Mouse (Mus musculus) heart, postnatal 0 days (tissue): Measurements from ENCODE around the gene Sf3b3. TPM values are rescaled to one million over a fixed set of nuclear protein-coding genes. Genes with fewer than 3 reads are reported as not detected.

Source experiments
- ATAC-seq: fragments of 200-750 bp; cut with Nextera tagmentation; 2 replicates; pipeline ENCODE4 v1.8.0; 2017; ENCODE audit warnings: low read depth, moderate number of reproducible peaks, moderate library complexity; ENCODE audit not compliant: insufficient read depth
- DNase-seq: peaks from one replicate; pipeline ENCODE4 v3.0.0-alpha.2; 2016; ENCODE audit warnings: low spot score
- H3K27ac ChIP-seq: fragments of 300-500 bp; sonication (generic); 2 replicates; pipeline ENCODE4 v1.5.1; 2014; ENCODE audit warnings: low read depth, mild to moderate bottlenecking
- H3K27me3 ChIP-seq: fragments of 300-500 bp; sonication (generic); 2 replicates; pipeline ENCODE4 v1.6.1; 2014; ENCODE audit warnings: low read length, mixed read lengths; ENCODE audit not compliant: control insufficient read depth, insufficient read depth
- H3K36me3 ChIP-seq: fragments of 300-500 bp; sonication (generic); replicated peaks from 2 replicates; pipeline ENCODE4 v1.6.1; 2014; ENCODE audit warnings: low read length, mixed read lengths; ENCODE audit not compliant: control insufficient read depth, insufficient read depth
- H3K4me1 ChIP-seq: fragments of 300-500 bp; sonication (generic); 2 replicates; pipeline ENCODE4 v1.6.1; 2014; ENCODE audit warnings: antibody characterized with exemption; ENCODE audit not compliant: control insufficient read depth, insufficient read depth
- H3K4me2 ChIP-seq: fragments of 300-500 bp; sonication (generic); 2 replicates; pipeline ENCODE4 v1.6.1; 2014; ENCODE audit warnings: low read depth, mild to moderate bottlenecking, low read length, moderate library complexity
- H3K4me3 ChIP-seq: fragments of 300-500 bp; sonication (generic); 2 replicates; pipeline ENCODE4 v1.5.1; 2014; ENCODE audit warnings: low read depth, low read length
- H3K9ac ChIP-seq: fragments of 300-500 bp; sonication (generic); replicated peaks from 2 replicates; pipeline ENCODE4 v1.6.1; 2014; ENCODE audit warnings: low read depth, low read length, mixed read lengths
- H3K9me3 ChIP-seq: fragments of 300-500 bp; sonication (generic); replicated peaks from 2 replicates; pipeline ENCODE4 v1.6.1; 2016; ENCODE audit warnings: low read length; ENCODE audit not compliant: control insufficient read depth
- CTCF ChIP-seq: IDR thresholded peaks from 2 replicates; pipeline ENCODE4 v1.5.1; 2016; ENCODE audit warnings: antibody characterized with exemption, control low read depth, low read depth
- EP300 ChIP-seq: IDR thresholded peaks from 2 replicates; pipeline ENCODE4 v1.6.1; 2016; ENCODE audit warnings: antibody characterized with exemption, low read depth
- WGBS: fragments of 180-500 bp; shearing (Covaris S2); extraction: QIAGEN DNeasy Blood & Tissue Kit; methylation state at CpG from one replicate; pipeline ENCODE4 v1.1.7; 2014; 5-methylcytosine and 5-hydroxymethylcytosine counted together
- polyA plus RNA-seq: library from polyadenylated mRNA; unstranded; fragments of >200 nt; fragmentation: Nextera tagmentation; extraction: Ambion mirVana; gene quantifications from 2 replicates; pipeline ENCODE4 v1.2.1, GENCODE M21; 2015
- total RNA-seq: library from RNA; depleted of rRNA; stranded (reverse); fragments of >200 nt; gene quantifications from 2 replicates; pipeline ENCODE4 v1.2.3, GENCODE M21; 2014; ENCODE audit warnings: low replicate concordance

Gene Sf3b3
- total and polyA plus RNA-seq, 2 experiments from 2014 or later: 32.9 to 47.3 TPM

- H3K9ac ChIP-seq: peak overlapping the region; percentile 69
- H3K4me2 ChIP-seq: peak overlapping the region; percentile 83
- peak overlapping the region; percentile 65 for H3K4me3 ChIP-seq
- peaks cover 18% of the 10 kb centered on the region for H3K4me1 ChIP-seq
- peak overlapping the region; percentile 85 for H3K27ac ChIP-seq
- DNase-seq (peak; percentile 20), ATAC-seq (0 out of 2 replicates have a peak, but pooled peaks have one; percentile 9)
- H3K36me3 ChIP-seq: peaks cover 51% of the 10 kb centered on the region
- no peak for TF ChIP-seq CTCF
- no peak for TF ChIP-seq EP300
- H3K27me3 ChIP-seq: no peaks in the 10 kb centered on the region
- WGBS: 1% methylated on average over 13 of the region's 13 CpGs
- H3K9me3 ChIP-seq: no peaks in the 10 kb centered on the region
Measured at GRCm38 (mm10) chr8:110847171-110847549, 573 bp upstream of the Sf3b3 start.

DNA sequence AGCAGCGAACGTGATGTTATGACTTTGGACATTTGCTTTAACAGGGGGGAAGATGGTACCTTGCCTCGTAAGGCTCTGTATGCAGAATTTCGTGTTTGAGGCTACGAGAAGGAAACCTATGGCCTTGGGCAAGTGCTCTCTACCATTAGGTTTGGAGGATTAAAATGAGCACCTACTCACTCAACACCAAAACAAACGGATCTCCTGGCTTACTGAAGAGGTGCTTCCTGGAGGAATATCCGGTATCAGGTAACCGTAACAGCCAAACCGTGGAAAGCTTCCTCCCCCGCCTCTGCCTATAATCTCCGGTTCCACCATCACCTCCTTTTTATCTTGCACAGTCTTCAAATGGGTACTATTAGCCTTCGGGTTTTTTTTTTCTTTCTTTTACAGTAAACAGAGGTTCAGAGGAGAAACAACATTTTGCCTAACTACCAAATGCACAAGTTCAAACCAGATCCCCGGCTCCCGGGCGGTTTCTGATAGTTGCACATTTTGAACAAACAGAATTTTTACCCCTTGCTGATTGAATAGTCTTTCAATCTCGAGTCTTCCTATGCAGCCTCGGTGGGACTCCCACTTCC, 674 bp downstream of the Sf3b3 start:
- Histone ChIP-seq H3K36me3 (peaks cover 49% of the 10 kb centered on the region), H3K4me3 (peak overlapping the region; percentile 65), H3K9me3 (no peaks in the 10 kb centered on the region), H3K27me3 (no peaks in the 10 kb centered on the region), H3K4me2 (peak overlapping the region; percentile 83), H3K9ac (peak overlapping the region; percentile 78), H3K4me1 (peaks cover 18% of the 10 kb centered on the region), H3K27ac (peak overlapping the region; percentile 85)
- DNase-seq (peak; percentile 6), ATAC-seq (no peak)
- TF ChIP-seq CTCF (no peak), EP300 (no peak)
- WGBS: 2% methylated on average over 17 of the region's 17 CpGs

- H3K4me2 ChIP-seq: peak overlapping the region; percentile 83; the same call in 1 of the 2 replicates
- H3K36me3 ChIP-seq: peaks cover 49% of the 10 kb centered on the region
- WGBS: 72% methylated on average over 3 of the region's 3 CpGs
- no peaks in the 10 kb centered on the region for H3K27me3 ChIP-seq
- no peak for TF ChIP-seq CTCF
- no peak for TF ChIP-seq EP300
- ATAC-seq: no peak
- H3K9ac ChIP-seq: peak overlapping the region; percentile 78
- H3K4me1 ChIP-seq: peaks cover 18% of the 10 kb centered on the region
- DNase-seq: no peak
- no peak overlapping the region for H3K27ac ChIP-seq
- no peak overlapping the region for H3K4me3 ChIP-seq
- H3K9me3 ChIP-seq: no peaks in the 10 kb centered on the region
Measured at GRCm38 (mm10) chr8:110844941-110845340, 1.6 kb downstream of the Sf3b3 start.

DNA sequence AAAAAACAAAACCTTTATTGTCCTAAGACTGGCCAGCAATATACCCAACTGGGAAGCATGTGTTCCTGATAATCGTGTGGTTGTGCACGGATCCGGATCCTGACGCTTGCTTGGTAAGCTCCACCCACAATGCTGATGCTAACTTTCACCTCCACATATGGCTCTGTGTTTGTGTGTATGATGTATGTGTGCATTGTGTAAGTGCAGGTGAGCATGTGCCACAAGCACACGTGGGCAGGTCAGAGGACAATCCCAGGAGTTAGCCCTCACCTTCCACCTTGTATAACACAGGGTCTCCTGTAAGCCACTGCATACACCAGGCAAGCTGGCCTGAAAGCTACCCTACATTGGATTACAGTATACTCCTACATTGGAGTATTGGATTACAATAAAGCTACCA, 3.4 kb downstream of the Sf3b3 start:
- WGBS: 71% methylated on average over 5 of the region's 5 CpGs
- no peak for ATAC-seq
- no peaks in the 10 kb centered on the region for H3K27me3 ChIP-seq
- no peak overlapping the region for H3K4me2 ChIP-seq
- TF ChIP-seq CTCF: no peak
- H3K4me3 ChIP-seq: no peak overlapping the region
- H3K36me3 ChIP-seq: peaks cover 61% of the 10 kb centered on the region
- H3K9ac ChIP-seq: no peak overlapping the region
- DNase-seq: no peak
- H3K4me1 ChIP-seq: peaks cover 14% of the 10 kb centered on the region
- H3K27ac ChIP-seq: no peak overlapping the region
- no peaks in the 10 kb centered on the region for H3K9me3 ChIP-seq

DNA sequence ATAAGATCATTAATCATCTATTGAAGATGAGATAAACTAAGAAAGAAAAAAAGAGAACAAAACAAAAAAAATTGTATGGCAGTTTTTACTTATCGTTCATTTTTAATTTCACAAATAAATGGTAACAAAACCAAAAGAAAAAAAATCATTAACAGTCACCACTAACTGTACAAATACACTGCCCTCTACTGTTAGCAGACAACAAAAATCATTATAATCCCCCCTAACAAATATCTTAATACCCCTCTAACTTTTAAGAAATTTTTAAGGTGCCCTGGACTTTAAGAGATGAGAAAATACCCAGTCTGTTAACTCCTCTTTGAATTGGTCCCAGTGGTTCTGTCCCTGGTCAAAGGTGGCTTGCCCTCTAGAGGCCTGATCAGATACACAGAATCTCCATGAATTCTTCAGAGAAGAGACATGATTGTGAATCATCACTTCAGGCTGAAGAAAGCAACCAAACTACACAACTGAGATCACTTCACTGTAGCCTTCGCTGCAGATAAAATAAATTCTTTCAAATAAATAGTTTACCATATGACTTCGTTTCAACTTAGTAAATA, 4.5 kb downstream of the Sf3b3 start:
- H3K4me2 ChIP-seq: no peak overlapping the region
- no peak overlapping the region for H3K27ac ChIP-seq
- H3K36me3 ChIP-seq: peaks cover 72% of the 10 kb centered on the region
- TF ChIP-seq CTCF: no peak
- no peak for TF ChIP-seq EP300
- no peak overlapping the region for H3K4me3 ChIP-seq
- no peaks in the 10 kb centered on the region for H3K27me3 ChIP-seq
- 89% methylated on average over 3 of the region's 3 CpGs for WGBS
- no peaks in the 10 kb centered on the region for H3K9me3 ChIP-seq
- ATAC-seq (no peak), DNase-seq (no peak)
- H3K9ac ChIP-seq: no peak overlapping the region
- H3K4me1 ChIP-seq: peaks cover 7% of the 10 kb centered on the region

DNA sequence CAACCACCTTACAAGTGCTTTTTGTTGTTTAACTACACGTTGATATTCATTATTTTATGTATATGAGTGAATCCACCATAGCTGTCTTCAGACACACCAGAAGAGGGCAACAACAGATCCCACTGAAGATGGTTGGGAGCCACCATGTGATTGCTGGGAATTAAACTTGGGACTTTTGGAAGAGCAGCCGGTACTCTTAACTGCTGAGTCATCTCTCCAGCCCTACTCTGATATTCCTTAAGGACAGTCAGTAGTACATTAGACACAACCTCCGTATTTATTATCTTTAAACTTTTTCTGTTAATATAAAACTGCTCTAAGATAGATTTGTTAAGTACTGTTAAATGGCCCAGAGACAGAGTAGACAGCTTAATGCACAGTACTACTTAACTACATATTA, 14.6 kb downstream of the Sf3b3 start:
- DNase-seq: no peak
- H3K9ac ChIP-seq: no peak overlapping the region
- H3K9me3 ChIP-seq: no peaks in the 10 kb centered on the region
- no peaks in the 10 kb centered on the region for H3K27me3 ChIP-seq
- ATAC-seq: no peak
- H3K4me1 ChIP-seq: no peaks in the 10 kb centered on the region
- no peak overlapping the region for H3K4me3 ChIP-seq
- H3K4me2 ChIP-seq: no peak overlapping the region
- TF ChIP-seq EP300 (no peak), CTCF (no peak)
- H3K36me3 ChIP-seq: peaks cover 87% of the 10 kb centered on the region
- H3K27ac ChIP-seq: no peak overlapping the region
- WGBS: 85% methylated on average over 3 of the region's 3 CpGs
